Mouse (Mus musculus): ENCODE data around the gene Mkrn1. TPM values are rescaled to one million over a fixed set of nuclear protein-coding genes. Genes with fewer than 3 reads are reported as not detected.
"Not testable (repeated sequence)": the region's sequence is repeated elsewhere in the genome, so short reads cannot be mapped to it uniquely, and the experiment has no call there.

Mkrn1 gene
- total and polyA plus RNA-seq, 2 experiments from 2014 or later = 217 to 264 TPM

DNA sequence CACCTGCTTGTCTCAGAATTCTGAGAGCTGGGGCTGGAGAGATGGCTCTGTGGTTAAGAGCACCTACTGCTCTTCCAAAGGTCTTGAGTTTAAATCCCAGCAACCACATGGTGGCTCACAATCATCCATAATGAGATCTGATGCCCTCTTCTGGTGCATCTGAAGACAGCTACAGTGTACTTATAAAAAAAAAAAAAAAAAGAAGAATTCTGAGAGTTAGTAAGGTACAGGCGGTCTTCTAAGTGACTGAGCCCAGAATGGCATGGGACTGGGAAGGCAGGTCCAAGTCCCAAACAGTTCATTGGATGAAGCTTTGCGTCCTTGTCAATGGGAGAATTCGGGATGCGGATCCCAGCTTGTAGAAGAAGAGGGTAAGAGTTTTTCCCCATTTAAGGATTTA, 33.3 kb upstream of the Mkrn1 start:
- no peak for TF ChIP-seq CTCF (IDR thresholded peaks at IDR 0.05; ENCODE audit: low read depth)
- 90% methylated on average over 4 of the region's 4 CpGs for WGBS
- Histone ChIP-seq H3K4me2 (ENCODE audit: low read depth) (no peak overlapping the region), H3K36me3 (ENCODE audit: insufficient read depth) (no peaks in the 10 kb centered on the region), H3K4me1 (ENCODE audit: insufficient read depth) (no peaks in the 10 kb centered on the region), H3K9ac (no peak overlapping the region), H3K4me3 (ENCODE audit: low read depth, low read length) (no peak overlapping the region), H3K27me3 (ENCODE audit: insufficient read depth, low read length) (no peaks in the 10 kb centered on the region), H3K9me3 (ENCODE audit: low read length) (no peaks in the 10 kb centered on the region), H3K27ac (ENCODE audit: low read depth, low read length) (no peak overlapping the region)
- ATAC-seq = no peak
- no peak for DNase-seq

- peak; percentile 33; the same call in 1 of the 2 replicates for TF ChIP-seq CTCF (IDR thresholded peaks at IDR 0.05; ENCODE audit: low read depth)
- H3K4me3 ChIP-seq (ENCODE audit: low read depth, low read length) = no peak overlapping the region
- H3K36me3 ChIP-seq (ENCODE audit: insufficient read depth) = no peaks in the 10 kb centered on the region
- H3K4me1 ChIP-seq (ENCODE audit: insufficient read depth) = no peaks in the 10 kb centered on the region
- no peak overlapping the region for H3K9ac ChIP-seq
- 71% methylated on average over 3 of the region's 3 CpGs for WGBS
- no peaks in the 10 kb centered on the region for H3K27me3 ChIP-seq (ENCODE audit: insufficient read depth, low read length)
- ATAC-seq (no peak), DNase-seq (no peak)
- no peak overlapping the region for H3K27ac ChIP-seq (ENCODE audit: low read depth, low read length)
- H3K4me2 ChIP-seq (ENCODE audit: low read depth) = no peak overlapping the region
- no peaks in the 10 kb centered on the region for H3K9me3 ChIP-seq (ENCODE audit: low read length)
These were observed 30.8 kb upstream of the Mkrn1 start for GRCm38 (mm10) chr6:39451033-39451432.

- no peaks in the 10 kb centered on the region for H3K4me1 ChIP-seq (ENCODE audit: insufficient read depth)
- no peak for DNase-seq
- H3K36me3 ChIP-seq (ENCODE audit: insufficient read depth) = no peaks in the 10 kb centered on the region
- H3K27me3 ChIP-seq (ENCODE audit: insufficient read depth, low read length) = no peaks in the 10 kb centered on the region
- no peak for TF ChIP-seq CTCF (IDR thresholded peaks at IDR 0.05; ENCODE audit: low read depth)
- no peak overlapping the region for H3K27ac ChIP-seq (ENCODE audit: low read depth, low read length)
- no peaks in the 10 kb centered on the region for H3K9me3 ChIP-seq (ENCODE audit: low read length)
- no peak overlapping the region for H3K4me3 ChIP-seq (ENCODE audit: low read depth, low read length)
- H3K4me2 ChIP-seq (ENCODE audit: low read depth) = no peak overlapping the region
- H3K9ac ChIP-seq = no peak overlapping the region
- ATAC-seq = no peak
- WGBS = 96% methylated on average over 4 of the region's 4 CpGs
These were observed 30.3 kb upstream of the Mkrn1 start for GRCm38 (mm10) chr6:39450580-39450979.

DNA sequence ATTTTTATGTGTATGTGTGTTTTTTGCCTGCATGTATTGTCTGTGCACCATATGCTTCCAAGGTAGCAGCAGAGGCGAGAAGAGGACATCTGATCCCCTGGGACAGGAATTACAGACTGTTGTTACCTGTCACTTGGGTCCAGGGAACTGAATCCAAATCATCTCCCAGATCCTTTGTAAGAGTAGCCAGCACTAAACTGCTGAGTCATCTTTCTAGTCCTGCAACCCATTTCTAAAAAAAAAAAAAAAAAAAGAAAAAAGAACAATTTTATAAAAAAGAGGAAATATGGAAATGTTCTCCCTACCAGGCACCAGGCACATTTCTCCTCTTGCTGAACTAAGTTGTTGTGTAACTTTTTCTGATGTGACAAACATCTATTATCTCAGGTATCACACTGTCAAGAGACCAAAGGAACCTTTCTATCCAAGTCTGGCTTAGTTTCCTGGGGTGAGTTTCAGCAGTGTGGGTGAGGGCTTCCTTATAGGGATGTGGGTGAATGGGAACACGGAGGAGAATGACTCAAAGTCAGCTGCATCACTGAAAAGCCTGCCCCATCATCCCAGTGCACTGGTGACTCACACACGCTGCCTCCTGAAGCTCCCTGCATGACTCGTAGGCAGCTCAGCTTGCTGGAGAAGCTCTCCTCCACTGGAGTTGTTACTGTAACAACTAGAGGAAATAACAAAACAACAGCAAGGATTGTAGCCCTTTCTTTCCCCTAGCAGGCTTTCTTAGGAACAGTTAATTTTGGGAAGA, 27.3 kb upstream of the Mkrn1 start:
- Histone ChIP-seq H3K4me1 (ENCODE audit: insufficient read depth) (no peaks in the 10 kb centered on the region), H3K9me3 (ENCODE audit: low read length) (no peaks in the 10 kb centered on the region), H3K9ac (no peak overlapping the region), H3K36me3 (ENCODE audit: insufficient read depth) (no peaks in the 10 kb centered on the region), H3K27me3 (ENCODE audit: insufficient read depth, low read length) (no peaks in the 10 kb centered on the region), H3K4me2 (ENCODE audit: low read depth) (no peak overlapping the region), H3K27ac (ENCODE audit: low read depth, low read length) (no peak overlapping the region), H3K4me3 (ENCODE audit: low read depth, low read length) (no peak overlapping the region)
- ATAC-seq = no peak
- no peak for DNase-seq
- WGBS = 51% methylated on average over 4 of the region's 4 CpGs
- no peak for TF ChIP-seq CTCF (IDR thresholded peaks at IDR 0.05; ENCODE audit: low read depth)

DNA sequence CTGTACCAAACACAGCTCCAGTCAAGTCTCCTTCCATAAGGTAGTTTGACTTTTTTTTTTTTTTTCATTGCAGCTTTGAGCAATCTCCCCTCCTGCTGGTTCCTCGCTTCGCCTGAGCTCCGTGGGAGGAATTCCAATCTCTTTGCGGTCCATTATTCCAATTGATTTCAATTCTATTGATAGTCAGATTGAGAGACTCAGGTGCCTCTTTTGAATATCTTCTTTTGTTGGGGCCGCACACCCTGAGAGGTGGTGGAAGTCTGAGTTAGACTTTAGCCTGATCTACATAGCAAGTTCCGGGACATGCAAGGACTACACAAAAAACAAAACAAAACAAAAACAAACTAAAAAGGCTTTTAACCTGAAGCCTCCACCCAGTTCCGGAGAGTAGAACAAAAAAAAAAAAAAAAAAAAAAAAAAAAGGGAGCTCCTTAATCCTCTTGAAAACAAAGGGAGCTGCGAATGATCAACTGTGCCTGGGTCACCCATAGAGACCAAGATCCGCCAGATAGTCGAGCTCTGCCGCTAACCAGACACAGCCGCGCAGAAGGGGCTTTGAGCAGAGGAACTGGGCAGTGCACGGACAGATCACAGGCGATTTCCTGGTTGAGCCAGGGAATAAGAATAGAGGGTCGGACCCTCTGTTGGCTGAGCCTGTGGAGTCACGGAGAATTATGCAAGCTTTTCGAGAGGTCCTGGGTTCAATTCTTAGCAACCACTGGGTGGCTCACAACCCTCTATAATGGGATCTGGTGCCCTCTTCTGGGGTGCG, 25.7 kb upstream of the Mkrn1 start:
- H3K27me3 ChIP-seq (ENCODE audit: insufficient read depth, low read length) = no peaks in the 10 kb centered on the region
- H3K36me3 ChIP-seq (ENCODE audit: insufficient read depth) = no peaks in the 10 kb centered on the region
- peak overlapping the region; percentile 20; the same call in 1 of the 2 replicates for H3K4me2 ChIP-seq (ENCODE audit: low read depth)
- no peaks in the 10 kb centered on the region for H3K4me1 ChIP-seq (ENCODE audit: insufficient read depth)
- no peak overlapping the region for H3K9ac ChIP-seq
- DNase-seq (no peak), ATAC-seq (no peak)
- no peak overlapping the region for H3K27ac ChIP-seq (ENCODE audit: low read depth, low read length)
- H3K9me3 ChIP-seq (ENCODE audit: low read length) = no peaks in the 10 kb centered on the region
- 3% methylated on average over 19 of the region's 19 CpGs for WGBS
- no peak overlapping the region for H3K4me3 ChIP-seq (ENCODE audit: low read depth, low read length)
- TF ChIP-seq CTCF (IDR thresholded peaks at IDR 0.05; ENCODE audit: low read depth) = peak; percentile 25; the same call in 1 of the 2 replicates

DNA sequence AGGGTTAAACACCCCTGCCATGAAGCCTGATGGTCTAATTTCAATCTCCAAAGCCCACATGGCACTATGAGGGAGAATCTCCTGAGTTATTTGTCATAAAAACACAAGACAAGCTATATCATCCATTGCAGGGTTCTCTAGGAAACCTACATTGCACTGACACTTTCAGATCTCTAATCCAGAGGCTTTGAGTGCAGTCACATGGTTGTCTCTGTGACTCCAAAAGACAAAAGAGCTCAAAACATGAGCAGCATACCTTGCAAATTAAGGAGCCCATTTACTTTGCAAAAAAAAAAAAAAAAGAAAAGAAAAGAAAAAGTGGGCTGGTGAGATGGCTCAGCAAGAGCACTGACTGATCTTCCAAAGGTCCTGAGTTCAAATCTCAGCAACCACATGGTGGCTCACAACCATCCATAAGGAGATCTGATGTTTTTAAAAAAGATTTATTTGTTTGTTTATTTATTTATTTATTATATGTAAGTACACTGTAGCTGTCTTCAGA, 22.6 kb upstream of the Mkrn1 start:
- Histone ChIP-seq H3K9me3 (ENCODE audit: low read length) (no peaks in the 10 kb centered on the region), H3K4me3 (ENCODE audit: low read depth, low read length) (no peak overlapping the region), H3K4me2 (ENCODE audit: low read depth) (no peak overlapping the region), H3K27ac (ENCODE audit: low read depth, low read length) (no peak overlapping the region), H3K27me3 (ENCODE audit: insufficient read depth, low read length) (no peaks in the 10 kb centered on the region), H3K9ac (no peak overlapping the region), H3K36me3 (ENCODE audit: insufficient read depth) (no peaks in the 10 kb centered on the region), H3K4me1 (ENCODE audit: insufficient read depth) (no peaks in the 10 kb centered on the region)
- DNase-seq (no peak), ATAC-seq (no peak)
- no peak for TF ChIP-seq CTCF (IDR thresholded peaks at IDR 0.05; ENCODE audit: low read depth)

DNA sequence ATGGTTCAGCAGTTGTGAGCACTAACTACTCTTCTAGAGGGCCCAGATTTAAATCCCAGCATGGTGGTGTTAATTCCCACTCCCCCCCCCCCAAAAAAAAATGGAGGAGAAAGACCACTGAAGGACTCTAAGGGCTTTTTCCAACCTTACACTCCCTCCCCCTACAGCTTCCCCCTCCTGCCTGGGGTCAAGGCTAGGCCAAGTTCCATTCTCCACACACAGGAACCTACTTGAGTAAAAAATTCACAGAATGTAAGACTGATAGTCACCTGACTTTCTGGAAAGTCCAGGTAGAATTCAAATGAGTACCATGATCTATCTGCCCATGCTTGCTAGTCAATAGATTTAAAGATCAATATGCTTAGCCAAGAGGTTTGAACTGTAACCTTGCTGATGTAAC, 19.9 kb upstream of the Mkrn1 start:
- no peaks in the 10 kb centered on the region for H3K36me3 ChIP-seq (ENCODE audit: insufficient read depth)
- TF ChIP-seq CTCF (IDR thresholded peaks at IDR 0.05; ENCODE audit: low read depth) = no peak
- no peaks in the 10 kb centered on the region for H3K27me3 ChIP-seq (ENCODE audit: insufficient read depth, low read length)
- H3K27ac ChIP-seq (ENCODE audit: low read depth, low read length) = no peak overlapping the region
- no peak overlapping the region for H3K4me2 ChIP-seq (ENCODE audit: low read depth)
- H3K9ac ChIP-seq = no peak overlapping the region
- ATAC-seq = no peak
- no peak for DNase-seq
- H3K4me1 ChIP-seq (ENCODE audit: insufficient read depth) = no peaks in the 10 kb centered on the region
- no peak overlapping the region for H3K4me3 ChIP-seq (ENCODE audit: low read depth, low read length)
- H3K9me3 ChIP-seq (ENCODE audit: low read length) = no peaks in the 10 kb centered on the region

DNA sequence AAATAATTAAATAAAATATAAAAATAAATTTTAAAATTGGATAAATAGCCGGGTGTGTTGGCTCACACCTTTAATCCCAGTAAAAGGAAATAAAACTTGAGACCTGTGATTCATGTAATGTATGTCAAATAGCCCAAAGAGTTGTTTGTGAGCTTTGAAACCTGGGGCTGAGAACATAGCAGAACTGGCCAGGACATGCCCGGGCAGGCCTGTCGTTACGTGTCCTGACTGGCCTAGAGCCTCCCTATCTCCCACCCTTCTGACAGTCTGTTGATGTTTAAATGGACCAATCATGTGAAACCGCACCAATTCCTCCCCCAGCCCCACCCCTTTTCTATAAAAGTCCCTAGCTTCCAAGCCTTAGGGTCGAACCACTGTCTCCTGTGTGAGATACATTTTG, 17.3 kb upstream of the Mkrn1 start:
- not testable (repeated sequence) for H3K4me3 ChIP-seq (ENCODE audit: low read depth, low read length); ATAC-seq; H3K4me1 ChIP-seq (ENCODE audit: insufficient read depth); H3K27me3 ChIP-seq (ENCODE audit: insufficient read depth, low read length); H3K36me3 ChIP-seq (ENCODE audit: insufficient read depth); H3K4me2 ChIP-seq (ENCODE audit: low read depth); H3K27ac ChIP-seq (ENCODE audit: low read depth, low read length); DNase-seq; H3K9ac ChIP-seq; H3K9me3 ChIP-seq (ENCODE audit: low read length)
- 91% methylated on average over 6 of the region's 6 CpGs for WGBS
